Mouse (Mus musculus) kidney, embryonic 16.5 days (tissue): ENCODE measurements around the gene Vwa5b2. TPM values are rescaled to one million over a fixed set of nuclear protein-coding genes. Genes with fewer than 3 reads are reported as not detected.
A peak's percentile ranks its signal among the peaks of the same experiment; 100 is the strongest.

ENCODE experiments used
- ATAC-seq: fragments of 200-750 bp; cut with Nextera tagmentation; 2 replicates; pipeline ENCODE4 v1.8.0; 2017; ENCODE audit warnings: moderate TSS enrichment; ENCODE audit not compliant: low FRiP score, low TSS enrichment
- H3K27ac ChIP-seq: fragments of 300-500 bp; sonication (generic); 2 replicates; pipeline ENCODE4 v1.5.1; 2014; ENCODE audit warnings: low read length
- H3K27me3 ChIP-seq: fragments of 300-500 bp; sonication (generic); 2 replicates; pipeline ENCODE4 v1.6.1; 2014; ENCODE audit warnings: low read length, control low read depth, mixed read lengths; ENCODE audit not compliant: insufficient read depth
- H3K36me3 ChIP-seq: fragments of 300-500 bp; sonication (generic); 2 replicates; pipeline ENCODE4 v1.6.1; 2014; ENCODE audit warnings: low read length, control low read depth, mixed read lengths; ENCODE audit not compliant: insufficient read depth
- H3K4me1 ChIP-seq: fragments of 300-500 bp; sonication (generic); 2 replicates; pipeline ENCODE4 v1.6.1; 2014; ENCODE audit warnings: low read length, control low read depth, mixed read lengths; ENCODE audit not compliant: insufficient read depth
- H3K4me2 ChIP-seq: fragments of 300-500 bp; sonication (generic); replicated peaks from 2 replicates; pipeline ENCODE4 v1.6.1; 2014; ENCODE audit warnings: low read depth, low read length
- H3K4me3 ChIP-seq: fragments of 300-500 bp; sonication (generic); 2 replicates; pipeline ENCODE4 v1.5.1; 2014; ENCODE audit warnings: mild to moderate bottlenecking, low read length
- H3K9ac ChIP-seq: fragments of 300-500 bp; sonication (generic); replicated peaks from 2 replicates; pipeline ENCODE4 v1.6.1; 2014; ENCODE audit warnings: low read length
- H3K9me3 ChIP-seq: fragments of 300-500 bp; sonication (generic); 2 replicates; pipeline ENCODE4 v1.6.1; 2016; ENCODE audit warnings: low read length, control low read depth
- WGBS: fragments of 180-500 bp; shearing (Covaris S2); extraction: QIAGEN DNeasy Blood & Tissue Kit; methylation state at CpG from one replicate; pipeline ENCODE4 v1.1.7; 2014; 5-methylcytosine and 5-hydroxymethylcytosine counted together
- polyA plus RNA-seq: library from polyadenylated mRNA; unstranded; fragments of >200 nt; fragmentation: Nextera tagmentation; extraction: Ambion mirVana; gene quantifications from 2 replicates; pipeline ENCODE4 v1.2.1, GENCODE M21; 2015

Gene Vwa5b2
- polyA plus RNA-seq: 0.69 and 2.0 TPM in 2 replicates

DNA sequence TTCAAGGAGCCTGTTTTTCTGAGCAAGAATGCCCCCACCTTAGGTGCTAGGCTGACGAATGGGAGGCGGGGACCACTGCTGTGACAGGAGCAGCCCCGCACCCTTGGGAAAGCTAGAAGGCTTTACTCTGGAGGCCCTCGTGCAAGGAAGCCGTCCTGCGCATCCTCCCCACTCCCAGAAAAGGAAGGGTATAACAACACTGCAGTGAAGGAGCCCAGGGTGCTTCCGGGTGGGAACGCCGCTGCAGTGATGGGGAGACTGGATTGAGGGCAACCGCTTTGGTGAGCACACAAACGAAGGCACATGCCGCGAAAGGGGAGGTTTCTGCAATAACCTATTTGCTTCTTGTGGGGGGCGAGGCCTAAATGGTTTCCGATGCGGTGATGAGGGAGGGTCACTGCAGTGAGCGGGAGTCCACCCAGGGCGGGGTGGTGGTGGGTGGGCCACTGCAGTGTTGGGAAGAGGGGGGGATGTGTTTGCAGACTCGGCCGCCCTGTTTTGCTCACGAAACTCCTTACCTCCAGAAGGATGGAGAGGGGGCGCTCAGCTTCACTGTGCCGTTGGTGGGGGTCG is at the start of gene Vwa5b2:
Gene Vwa5b2 (plus strand): TSS at position 106 of the 573 bp plus-strand sequence.
- Histone ChIP-seq H3K9ac (peak within 1 kb of the TSS; percentile 61), H3K4me1 (peaks cover 19% of the 10 kb centered on the region), H3K9me3 (no peaks in the 10 kb centered on the region), H3K4me2 (peak within 1 kb of the TSS; percentile 92), H3K4me3 (peak within 1 kb of the TSS; percentile 48), H3K27me3 (peaks cover 49% of the 10 kb centered on the region), H3K36me3 (no peaks in the 10 kb centered on the region), H3K27ac (no peak within 1 kb of the TSS)
- ATAC-seq: peak; percentile 7; the same call in 1 of the 2 replicates
- WGBS: under 1% methylated on average over 24 of the region's 24 CpGs

DNA sequence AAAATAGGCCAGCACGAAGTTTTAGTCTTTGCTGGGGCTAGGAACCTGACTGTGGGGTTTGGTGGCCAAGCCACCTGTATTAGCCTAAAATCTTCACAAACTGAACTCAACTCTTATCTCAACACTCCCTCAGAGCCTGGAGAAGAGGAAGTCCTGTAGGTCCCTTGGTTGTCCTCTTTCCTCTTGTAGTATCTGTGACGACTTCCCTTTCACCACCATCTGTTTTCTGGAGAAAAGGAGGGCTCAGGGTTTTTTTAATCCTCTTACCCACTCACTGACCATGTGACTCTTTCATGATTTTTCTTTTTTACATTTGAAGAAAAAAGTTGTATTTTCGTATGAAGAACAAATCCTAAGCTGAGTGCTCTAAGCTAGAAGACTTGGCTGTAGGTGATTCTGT is 49.6 kb upstream of the Vwa5b2 start:
- 82% methylated on average over 3 of the region's 3 CpGs for whole genome bisulfite sequencing
- H3K4me1 ChIP-seq: peaks cover 25% of the 10 kb centered on the region

DNA sequence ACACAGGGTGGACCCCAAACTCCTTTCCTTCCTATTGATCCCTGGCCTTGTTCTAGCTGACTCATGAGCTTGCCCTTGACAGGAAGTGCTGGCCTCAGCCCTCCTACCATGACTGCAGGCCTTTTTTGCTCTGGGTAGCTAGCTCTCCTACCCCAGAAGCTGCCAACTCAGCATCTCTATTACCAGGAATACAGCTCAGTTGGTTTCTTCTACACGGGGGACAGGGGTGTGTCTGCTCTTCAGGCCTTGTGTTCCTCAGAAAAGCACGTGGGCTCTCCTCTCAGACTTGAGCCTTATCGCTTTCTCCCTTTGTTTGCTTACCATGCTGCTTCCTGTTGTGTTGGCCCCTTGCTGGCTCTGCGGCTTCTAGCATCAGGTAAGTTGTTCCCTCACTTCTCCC is 48.8 kb upstream of the Vwa5b2 start:
- H3K4me3 ChIP-seq: no peak overlapping the region
- no peak overlapping the region for H3K4me2 ChIP-seq
- H3K27ac ChIP-seq: no peak overlapping the region
- no peaks in the 10 kb centered on the region for H3K9me3 ChIP-seq
- no peak overlapping the region for H3K9ac ChIP-seq
- no peaks in the 10 kb centered on the region for H3K27me3 ChIP-seq
- WGBS: 87% methylated on average over 4 of the region's 4 CpGs
- H3K4me1 ChIP-seq: peaks cover 25% of the 10 kb centered on the region
- peaks cover 65% of the 10 kb centered on the region for H3K36me3 ChIP-seq
- no peak for ATAC-seq

More for the DNA sequence above, 49.6 kb upstream of the Vwa5b2 start:
- Histone ChIP-seq H3K27ac (no peak overlapping the region), H3K9ac (no peak overlapping the region), H3K4me3 (no peak overlapping the region), H3K4me2 (no peak overlapping the region), H3K36me3 (peaks cover 58% of the 10 kb centered on the region), H3K9me3 (no peaks in the 10 kb centered on the region), H3K27me3 (no peaks in the 10 kb centered on the region)
- no peak for ATAC-seq

DNA sequence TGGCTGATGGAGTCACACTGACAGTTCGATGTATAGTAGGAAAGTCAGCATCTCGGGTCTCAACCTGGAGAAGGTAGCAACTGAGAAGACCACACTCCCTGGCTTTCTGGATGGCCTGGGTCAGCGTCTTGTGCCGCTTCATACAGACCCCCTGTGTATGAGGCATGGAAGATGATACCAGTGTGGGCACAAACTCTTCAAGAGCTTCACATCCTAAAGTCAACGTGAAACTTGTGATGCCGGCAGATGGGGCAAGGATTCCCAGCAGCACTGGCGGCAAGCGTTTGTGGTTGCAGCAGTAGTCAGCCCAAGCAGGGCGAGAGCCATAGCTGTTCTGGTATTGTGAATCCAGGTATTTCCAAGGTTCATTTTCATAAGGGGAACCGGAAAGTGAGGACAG is 43.6 kb upstream of the Vwa5b2 start:
- H3K9ac ChIP-seq: no peak overlapping the region

DNA sequence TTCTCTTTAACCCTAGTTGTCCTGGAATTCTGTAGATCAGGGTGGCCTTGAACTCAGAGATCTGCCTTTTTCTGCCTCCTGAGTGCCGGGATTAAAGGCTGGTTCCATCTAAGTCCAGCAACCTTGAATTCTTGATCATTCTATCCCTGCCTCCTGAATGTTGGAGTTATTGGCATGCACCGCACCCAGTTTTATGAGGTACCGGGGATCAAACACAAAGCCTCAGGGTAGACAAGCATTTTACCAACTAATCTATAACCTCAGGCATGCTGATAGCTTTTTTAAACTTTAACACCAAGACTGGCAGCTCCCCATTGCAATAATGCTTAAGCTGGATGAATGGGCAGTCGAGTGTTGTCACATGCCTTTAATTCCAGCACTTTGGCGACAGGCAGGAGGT is 41.8 kb upstream of the Vwa5b2 start:
- ATAC-seq: no peak
- Histone ChIP-seq H3K27me3 (no peaks in the 10 kb centered on the region), H3K4me2 (peak overlapping the region; percentile 83), H3K9me3 (no peaks in the 10 kb centered on the region), H3K4me3 (peak overlapping the region; percentile 91), H3K9ac (peak overlapping the region; percentile 84), H3K36me3 (peaks cover 56% of the 10 kb centered on the region), H3K4me1 (peaks cover 12% of the 10 kb centered on the region), H3K27ac (peak overlapping the region; percentile 85)
- 45% methylated on average over 5 of the region's 5 CpGs for WGBS

More for the DNA sequence above, 43.6 kb upstream of the Vwa5b2 start:
- H3K4me2 ChIP-seq: no peak overlapping the region
- H3K4me1 ChIP-seq: peaks cover 12% of the 10 kb centered on the region
- WGBS: 91% methylated on average over 10 of the region's 10 CpGs
- no peak for ATAC-seq
- H3K4me3 ChIP-seq: no peak overlapping the region
- H3K27me3 ChIP-seq: no peaks in the 10 kb centered on the region
- no peaks in the 10 kb centered on the region for H3K9me3 ChIP-seq
- no peak overlapping the region for H3K27ac ChIP-seq
- H3K36me3 ChIP-seq: peaks cover 51% of the 10 kb centered on the region

DNA sequence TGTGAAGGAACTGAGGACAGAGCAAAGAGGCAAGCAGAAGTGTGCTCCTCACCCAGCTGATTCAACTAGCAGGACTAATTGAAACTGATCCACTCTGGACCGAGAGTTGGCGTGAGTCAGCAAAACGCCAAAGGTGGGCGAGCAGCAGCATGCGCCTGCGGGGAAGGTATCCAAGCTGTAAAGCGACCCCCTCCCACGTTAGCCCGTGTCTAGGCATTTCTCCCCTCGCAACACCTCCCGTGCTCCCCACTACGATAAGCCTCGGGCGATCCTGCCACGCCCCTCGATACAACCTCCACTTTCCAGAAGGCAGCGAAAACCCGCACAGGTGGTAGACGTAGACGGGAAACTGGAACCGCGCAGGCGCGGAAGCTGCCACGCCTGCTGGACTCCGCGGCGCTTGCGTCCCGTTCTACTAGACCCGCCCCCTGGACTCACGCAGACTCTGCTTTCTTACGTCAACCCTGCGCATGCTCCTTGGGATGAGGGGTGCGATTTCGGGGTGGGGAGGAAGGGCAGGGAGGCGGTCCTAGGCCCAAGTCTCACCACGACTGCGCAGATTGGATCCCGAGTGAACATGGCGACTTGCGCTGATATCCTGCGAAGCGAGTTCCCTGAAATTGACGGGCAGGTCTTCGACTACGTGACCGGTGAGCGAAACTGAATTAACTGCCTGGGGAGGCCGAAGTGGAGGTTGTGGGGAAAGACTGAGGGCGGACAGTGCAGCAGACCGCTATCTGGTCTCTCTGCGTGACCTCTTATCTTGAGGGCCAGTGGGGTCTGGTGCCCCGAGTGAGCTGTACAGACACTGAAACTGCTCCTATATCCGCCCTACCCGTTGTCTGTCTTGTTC is 40.9 kb upstream of the Vwa5b2 start, which contains the start of gene Abcf3:
Gene Abcf3 (plus strand): TSS at position 482 of the 853 bp plus-strand sequence.
- WGBS: under 1% methylated on average over 56 of the region's 56 CpGs

DNA sequence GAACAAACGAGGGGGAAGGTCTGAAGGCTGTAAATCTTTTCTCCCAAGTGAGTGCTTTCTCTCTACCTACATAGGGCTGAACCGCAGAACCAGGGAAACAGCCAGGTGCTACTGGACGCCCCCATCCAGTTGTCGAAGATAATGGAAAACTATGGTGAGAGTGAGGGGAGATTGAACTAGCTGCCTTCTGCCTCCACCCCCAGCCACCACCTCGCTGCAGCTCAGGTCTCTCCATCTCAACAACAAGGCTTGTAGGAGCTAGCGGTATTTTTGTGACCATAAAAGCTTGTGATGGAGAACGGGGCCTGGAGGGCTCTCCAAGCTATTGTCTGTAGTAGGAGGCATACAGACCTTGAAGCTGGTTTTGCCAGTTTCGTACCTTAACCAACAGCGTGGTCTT is 40.1 kb upstream of the Vwa5b2 start:
- no peak for ATAC-seq
- Histone ChIP-seq H3K4me1 (peaks cover 12% of the 10 kb centered on the region), H3K9me3 (no peaks in the 10 kb centered on the region), H3K36me3 (peaks cover 57% of the 10 kb centered on the region), H3K27me3 (no peaks in the 10 kb centered on the region), H3K4me2 (peak overlapping the region; percentile 80), H3K4me3 (peak overlapping the region; percentile 91), H3K27ac (no peak overlapping the region), H3K9ac (peak overlapping the region; percentile 77)
- WGBS: 40% methylated on average over 9 of the region's 9 CpGs

More for the DNA sequence above, 40.9 kb upstream of the Vwa5b2 start, which contains the start of gene Abcf3:
- peak; percentile 99 for ATAC-seq
- Histone ChIP-seq H3K9me3 (no peaks in the 10 kb centered on the region), H3K4me2 (peak within 1 kb of the TSS; percentile 83), H3K4me1 (peaks cover 12% of the 10 kb centered on the region), H3K27me3 (no peaks in the 10 kb centered on the region), H3K4me3 (peak within 1 kb of the TSS; percentile 91), H3K36me3 (peaks cover 56% of the 10 kb centered on the region), H3K9ac (peak within 1 kb of the TSS; percentile 84), H3K27ac (peak within 1 kb of the TSS; percentile 85)

DNA sequence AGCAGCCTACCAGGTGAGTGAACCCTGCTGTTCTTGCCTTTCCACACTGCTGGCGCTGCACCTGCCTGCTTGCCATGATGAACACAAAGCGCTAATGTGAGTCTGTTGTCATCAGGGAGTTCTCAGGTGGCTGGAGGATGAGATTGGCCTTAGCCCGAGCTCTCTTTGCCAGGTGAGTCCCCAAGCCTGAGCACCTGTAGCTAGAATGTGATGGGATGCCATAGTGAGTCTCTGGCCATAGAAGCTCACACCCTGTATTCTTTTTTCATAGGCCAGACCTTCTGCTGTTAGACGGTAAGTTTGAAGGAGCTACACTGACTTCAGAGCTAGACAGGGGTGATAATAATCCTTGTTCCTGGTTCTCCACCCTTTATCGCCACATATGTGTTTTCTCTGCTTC is 37.6 kb upstream of the Vwa5b2 start:
- 95% methylated on average over 5 of the region's 5 CpGs for WGBS
- no peak overlapping the region for H3K4me2 ChIP-seq
- H3K36me3 ChIP-seq: peaks cover 51% of the 10 kb centered on the region
- no peak overlapping the region for H3K4me3 ChIP-seq
- H3K4me1 ChIP-seq: peaks cover 12% of the 10 kb centered on the region
- ATAC-seq: no peak
- H3K27ac ChIP-seq: no peak overlapping the region
- no peak overlapping the region for H3K9ac ChIP-seq
- no peaks in the 10 kb centered on the region for H3K9me3 ChIP-seq
- H3K27me3 ChIP-seq: no peaks in the 10 kb centered on the region

DNA sequence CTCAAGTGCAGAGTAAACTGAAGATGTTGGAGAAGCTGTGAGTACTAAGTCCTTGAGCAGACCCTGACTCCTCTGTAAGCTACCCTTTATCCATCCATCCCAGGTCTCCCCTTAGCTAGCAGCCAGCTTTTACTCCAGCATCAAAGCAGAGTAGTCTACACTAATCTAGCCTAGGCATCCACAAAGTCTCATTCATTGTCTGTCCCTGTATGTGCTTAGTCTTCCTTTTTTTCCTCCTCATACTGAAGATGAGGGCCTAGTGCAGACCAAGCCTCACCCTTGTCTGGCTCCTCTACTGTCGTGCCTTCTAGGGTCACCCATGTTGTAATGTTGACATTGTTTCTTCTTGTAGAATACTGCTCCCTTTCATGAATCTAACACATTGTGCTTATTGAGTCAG is 36.7 kb upstream of the Vwa5b2 start:
- Histone ChIP-seq H3K4me2 (no peak overlapping the region), H3K27ac (no peak overlapping the region), H3K27me3 (no peaks in the 10 kb centered on the region), H3K4me1 (peaks cover 10% of the 10 kb centered on the region), H3K9ac (no peak overlapping the region), H3K9me3 (no peaks in the 10 kb centered on the region), H3K36me3 (peaks cover 55% of the 10 kb centered on the region), H3K4me3 (no peak overlapping the region)
- no peak for ATAC-seq
- 93% methylated on average over 1 of the region's 1 CpGs for WGBS

DNA sequence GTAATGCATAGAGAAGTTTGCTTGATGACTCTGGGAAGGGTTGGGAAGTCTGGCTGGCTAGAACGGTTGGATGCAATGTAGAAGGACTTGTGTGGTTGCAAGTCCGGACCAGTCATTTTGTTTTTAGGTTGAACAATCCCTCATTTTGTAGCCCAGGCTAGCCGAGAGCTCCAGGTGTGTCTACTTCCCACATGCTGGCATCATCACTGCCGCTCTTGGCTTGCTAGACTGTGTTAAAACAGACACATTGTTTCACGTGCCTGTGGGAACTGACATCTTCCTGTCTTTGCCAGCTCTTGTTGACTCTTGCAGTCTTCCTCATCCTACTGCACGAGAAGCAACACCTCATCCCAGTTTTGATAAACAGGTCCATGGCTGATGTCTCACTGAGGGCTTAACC is 34.3 kb upstream of the Vwa5b2 start:
- Histone ChIP-seq H3K4me3 (no peak overlapping the region), H3K36me3 (peaks cover 74% of the 10 kb centered on the region)
- WGBS: 90% methylated on average over 6 of the region's 6 CpGs

More for the DNA sequence above, 34.3 kb upstream of the Vwa5b2 start:
- Histone ChIP-seq H3K27me3 (no peaks in the 10 kb centered on the region), H3K4me1 (no peaks in the 10 kb centered on the region), H3K9me3 (no peaks in the 10 kb centered on the region), H3K27ac (no peak overlapping the region), H3K4me2 (no peak overlapping the region), H3K9ac (no peak overlapping the region)
- ATAC-seq: no peak
